ENCODE assay signal across 20 mouse cellular contexts in the genomic region with DNA sequence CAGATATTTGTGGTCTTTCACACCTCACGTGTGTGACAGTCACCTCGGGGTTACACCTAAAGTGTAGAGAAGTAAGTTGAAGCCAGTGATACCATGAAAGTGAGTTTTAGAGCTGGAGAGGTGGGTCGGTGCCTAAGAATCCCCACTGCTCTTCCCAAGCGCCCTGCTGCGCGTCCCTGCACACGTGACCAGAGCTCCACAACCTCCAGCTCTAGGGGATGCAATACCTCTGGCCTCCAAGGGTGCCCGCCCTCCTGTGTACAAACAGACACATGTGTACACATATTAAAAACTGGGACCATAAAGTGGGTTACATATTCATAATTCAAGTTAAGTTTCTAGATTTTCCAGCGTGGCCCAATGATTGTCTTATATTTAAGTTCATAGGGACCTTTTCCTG.
DNase-seq lines count a peak whose midpoint lies in the region; ATAC-seq and TF ChIP-seq lines count a peak whose summit lies in the region.
"Had no signal": no experiment of that assay in that cellular context is flagged by ENCODE, and none has a peak within 500 bp of the region (broad histone marks: within the 10 kb centered on the region; RNA-seq: fewer than 3 reads in every experiment).

No protein-coding gene starts in this region.

- no peak for DNase-seq in hindbrain, embryonic 10.5 days (ENCODE audit: low spot score)
- DNase-seq in hindbrain, postnatal 0 days (ENCODE audit: low spot score), result no peak
- DNase-seq in midbrain, embryonic 10.5 days (ENCODE audit: low spot score), result no peak
- no peak for DNase-seq in embryo, embryonic 10 days (ENCODE audit: low spot score)
- no peak for DNase-seq in right cerebral cortex, adult 18-20 months
- DNase-seq: adrenal gland, postnatal 36 days; cerebellum, adult 11 months; cerebellum, adult 9-11 months; gastrocnemius, postnatal 14 days; heart, adult 18-20 months; heart, postnatal 14 days; kidney, adult 8-10 months; layer of hippocampus, adult 9-11 months; lung, postnatal 4 days; right cerebral cortex, postnatal 14 days; spleen, adult 18-20 months had no signal

- no peaks in the 10 kb centered on the region for H3K9me3 ChIP-seq in hindbrain, embryonic 10.5 days
- H3K9me3 ChIP-seq in hindbrain, postnatal 0 days (ENCODE audit: low read length), result no peaks in the 10 kb centered on the region
- H3K9me3 ChIP-seq in midbrain, embryonic 10.5 days (replicated peaks), result no peaks in the 10 kb centered on the region
- no peaks in the 10 kb centered on the region for H3K9me3 ChIP-seq in midbrain, embryonic 16.5 days (replicated peaks; ENCODE audit: control insufficient read depth, low read length, poor library complexity, severe bottlenecking)
- H3K9me3 ChIP-seq in forebrain, embryonic 13.5 days (replicated peaks), result no peaks in the 10 kb centered on the region
- H3K9me3 ChIP-seq: heart, embryonic 13.5 days had no signal

- 90% methylated on average over 9 of the region's 9 CpGs for WGBS in hindbrain, embryonic 10.5 days
- 91% methylated on average over 9 of the region's 9 CpGs for WGBS in hindbrain, postnatal 0 days
- WGBS in midbrain, embryonic 10.5 days, result 88% methylated on average over 9 of the region's 9 CpGs
- 86% methylated on average over 9 of the region's 9 CpGs for WGBS in midbrain, embryonic 16.5 days
- 79% methylated on average over 9 of the region's 9 CpGs for WGBS in forebrain, embryonic 13.5 days

- H3K4me1 ChIP-seq in hindbrain, embryonic 10.5 days (replicated peaks), result peaks cover 19% of the 10 kb centered on the region
- H3K4me1 ChIP-seq in hindbrain, postnatal 0 days (ENCODE audit: insufficient read depth, low read length), result no peaks in the 10 kb centered on the region
- peaks cover 12% of the 10 kb centered on the region for H3K4me1 ChIP-seq in midbrain, embryonic 10.5 days
- peaks cover 2% of the 10 kb centered on the region; the same call in 1 of the 2 replicates for H3K4me1 ChIP-seq in midbrain, embryonic 16.5 days (ENCODE audit: control insufficient read depth, insufficient read depth, low read length)
- H3K4me1 ChIP-seq in forebrain, embryonic 13.5 days, result peaks cover 22% of the 10 kb centered on the region

- H3K27ac ChIP-seq in hindbrain, embryonic 10.5 days, result peak overlapping the region; percentile 37
- H3K27ac ChIP-seq in hindbrain, postnatal 0 days, result no peak overlapping the region
- H3K27ac ChIP-seq in midbrain, embryonic 10.5 days (replicated peaks), result 0 out of 2 replicates have a peak overlapping the region, but pooled peaks have one; percentile 6
- H3K27ac ChIP-seq in midbrain, embryonic 16.5 days (ENCODE audit: low read length), result no peak overlapping the region
- peak overlapping the region; percentile 83 for H3K27ac ChIP-seq in forebrain, embryonic 13.5 days
- H3K27ac ChIP-seq: hindbrain, embryonic 14.5 days had no signal

- H3K4me3 ChIP-seq in hindbrain, embryonic 10.5 days, result no peak overlapping the region
- no peak overlapping the region for H3K4me3 ChIP-seq in hindbrain, postnatal 0 days (ENCODE audit: low read length)
- H3K4me3 ChIP-seq in midbrain, embryonic 10.5 days, result no peak overlapping the region
- H3K4me3 ChIP-seq in midbrain, embryonic 16.5 days (ENCODE audit: low read depth, low read length), result no peak overlapping the region
- H3K4me3 ChIP-seq in forebrain, embryonic 13.5 days, result no peak overlapping the region
- H3K4me3 ChIP-seq: heart, embryonic 13.5 days had no signal

- no peaks in the 10 kb centered on the region for H3K36me3 ChIP-seq in hindbrain, embryonic 10.5 days
- no peaks in the 10 kb centered on the region for H3K36me3 ChIP-seq in hindbrain, postnatal 0 days (ENCODE audit: insufficient read depth, low read length)
- H3K36me3 ChIP-seq in midbrain, embryonic 10.5 days, result no peaks in the 10 kb centered on the region
- no peaks in the 10 kb centered on the region for H3K36me3 ChIP-seq in midbrain, embryonic 16.5 days (ENCODE audit: control insufficient read depth, insufficient read depth, low read length)
- H3K36me3 ChIP-seq in forebrain, embryonic 13.5 days (ENCODE audit: poor library complexity, severe bottlenecking), result no peaks in the 10 kb centered on the region
- H3K36me3 ChIP-seq: heart, embryonic 13.5 days had no signal

- no peak overlapping the region for H3K4me2 ChIP-seq in hindbrain, postnatal 0 days (ENCODE audit: low read depth, low read length)
- H3K4me2 ChIP-seq in midbrain, embryonic 16.5 days (ENCODE audit: low read length), result no peak overlapping the region
- 0 out of 2 replicates have a peak overlapping the region, but pooled peaks have one; percentile 9 for H3K4me2 ChIP-seq in forebrain, embryonic 13.5 days
- H3K4me2 ChIP-seq: heart, embryonic 13.5 days; hindbrain, embryonic 14.5 days had no signal

- no peaks in the 10 kb centered on the region for H3K27me3 ChIP-seq in hindbrain, embryonic 10.5 days (ENCODE audit: insufficient read depth, poor library complexity, severe bottlenecking)
- no peaks in the 10 kb centered on the region for H3K27me3 ChIP-seq in hindbrain, postnatal 0 days (ENCODE audit: insufficient read depth, low read length)
- H3K27me3 ChIP-seq in midbrain, embryonic 10.5 days (ENCODE audit: low read depth, poor library complexity, severe bottlenecking), result no peaks in the 10 kb centered on the region
- no peaks in the 10 kb centered on the region for H3K27me3 ChIP-seq in midbrain, embryonic 16.5 days (ENCODE audit: control insufficient read depth, insufficient read depth, low read depth, low read length)
- no peaks in the 10 kb centered on the region for H3K27me3 ChIP-seq in forebrain, embryonic 13.5 days
- H3K27me3 ChIP-seq: heart, embryonic 13.5 days had no signal

- no peak overlapping the region for H3K9ac ChIP-seq in hindbrain, postnatal 0 days (replicated peaks; ENCODE audit: low read length)
- H3K9ac ChIP-seq in midbrain, embryonic 16.5 days (ENCODE audit: low read depth, low read length), result no peak overlapping the region
- no peak overlapping the region for H3K9ac ChIP-seq in forebrain, embryonic 13.5 days
- H3K9ac ChIP-seq: heart, embryonic 13.5 days; hindbrain, embryonic 14.5 days had no signal

- TF ChIP-seq CTCF in hindbrain, postnatal 0 days (IDR thresholded peaks at IDR 0.05; ENCODE audit: low read depth), result no peak

- ATAC-seq in hindbrain, postnatal 0 days, result no peak
- ATAC-seq in midbrain, embryonic 16.5 days, result no peak
- peak; percentile 36; the same call in 1 of the 2 replicates for ATAC-seq in forebrain, embryonic 13.5 days

Comparison
In these comparisons a context has a peak if more than half of its experiments do, and no peak if none do; other contexts are left out.
1. H3K27ac ChIP-seq: peak in hindbrain, embryonic 10.5 days (single experiment), midbrain, embryonic 10.5 days (single experiment) and forebrain, embryonic 13.5 days (single experiment); none in hindbrain, postnatal 0 days (single experiment) and midbrain, embryonic 16.5 days (single experiment).